Mouse (Mus musculus): ENCODE data around the gene Lingo4. TPM values are rescaled to one million over a fixed set of nuclear protein-coding genes. Genes with fewer than 3 reads are reported as not detected.

Lingo4 gene
- total RNA-seq (2015) (not detected in 2 replicates), total RNA-seq (2017) (not detected in 2 replicates)

GRCm38 (mm10) chr3:94398217-94398616 is at the start of gene Lingo4:
Gene Lingo4, plus strand, starts transcription at chr3:94398517.
- no peak for ATAC-seq (ENCODE audit: poor library complexity, severe bottlenecking)

DNA sequence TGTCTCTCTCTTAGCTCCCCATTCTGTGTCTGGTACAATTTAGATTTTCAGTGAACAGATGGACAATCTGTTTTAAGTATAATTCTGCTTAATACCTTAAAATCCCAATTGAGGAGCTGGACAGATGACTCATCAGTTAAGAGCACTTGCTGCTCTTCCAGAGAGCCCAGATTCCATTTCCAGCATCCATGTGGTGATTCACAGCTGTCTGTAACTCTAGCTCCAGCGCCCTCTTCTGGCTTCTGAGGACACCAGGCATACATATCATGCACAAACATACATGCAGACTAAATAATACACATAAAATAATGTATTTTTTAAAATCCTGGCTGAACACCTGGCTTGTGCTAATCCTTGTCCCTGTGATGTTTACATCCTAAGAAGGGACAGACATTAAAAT is 37.5 kb upstream of the Lingo4 start:
- ATAC-seq (ENCODE audit: poor library complexity, severe bottlenecking) = no peak

DNA sequence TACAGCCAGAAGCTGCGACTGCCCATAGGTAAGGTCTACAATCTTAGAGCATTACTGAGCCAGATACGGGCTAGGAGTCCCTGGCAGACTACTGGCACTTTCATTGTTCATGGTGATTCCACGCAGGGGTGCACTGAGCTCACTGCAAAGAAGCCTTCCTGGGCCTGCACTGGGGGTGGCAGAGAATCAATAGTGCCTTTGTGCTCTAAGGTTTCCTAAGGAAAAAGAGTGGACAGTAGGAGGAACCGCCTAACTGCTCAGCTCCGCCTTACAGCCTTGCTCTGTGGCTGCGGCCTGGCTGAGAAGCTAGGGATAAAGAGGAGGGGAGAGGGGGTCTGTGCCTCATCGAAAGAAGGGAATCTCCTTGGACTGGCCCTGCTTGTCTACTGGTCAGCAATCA is 36.2 kb upstream of the Lingo4 start, which contains the start of gene C2cd4d:
Gene C2cd4d, plus strand, starts transcription at position 301 of the 400 bp plus-strand sequence.
- ATAC-seq (ENCODE audit: poor library complexity, severe bottlenecking) = no peak

- ATAC-seq (ENCODE audit: poor library complexity, severe bottlenecking) = no peak
Measured at GRCm38 (mm10) chr3:94363291-94364153, 34.8 kb upstream of the Lingo4 start.

GRCm38 (mm10) chr3:94364154-94364526 is 34.2 kb upstream of the Lingo4 start:
- ATAC-seq (ENCODE audit: poor library complexity, severe bottlenecking) = no peak

GRCm38 (mm10) chr3:94366761-94367160 is 31.6 kb upstream of the Lingo4 start:
- peak; percentile 90 for ATAC-seq (ENCODE audit: poor library complexity, severe bottlenecking)

GRCm38 (mm10) chr3:94367511-94367910 is 30.8 kb upstream of the Lingo4 start:
- ATAC-seq (ENCODE audit: poor library complexity, severe bottlenecking) = no peak

DNA sequence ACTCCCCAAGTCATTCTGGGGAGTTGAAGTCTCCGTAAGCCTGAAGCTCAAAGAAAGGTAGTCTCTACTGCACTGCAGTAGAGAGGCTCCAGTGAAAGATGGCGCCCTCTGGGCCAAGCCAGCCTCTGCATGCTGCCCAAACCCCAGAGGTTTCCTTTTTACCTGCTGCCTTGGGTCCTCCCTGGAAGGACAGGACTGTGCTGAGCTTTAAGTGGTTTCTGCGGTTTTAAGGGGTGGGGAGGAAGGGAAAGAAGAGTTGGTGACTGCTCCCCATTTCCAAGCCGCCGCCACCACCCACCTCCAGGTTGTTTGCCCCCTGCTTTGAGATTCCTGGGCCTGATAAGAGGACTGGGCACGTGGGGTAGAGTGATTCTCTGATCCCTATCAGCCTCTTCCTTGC is 29.7 kb upstream of the Lingo4 start:
- ATAC-seq (ENCODE audit: poor library complexity, severe bottlenecking) = no peak

- ATAC-seq (ENCODE audit: poor library complexity, severe bottlenecking) = no peak
Measured at GRCm38 (mm10) chr3:94369709-94370108, 28.6 kb upstream of the Lingo4 start.

GRCm38 (mm10) chr3:94371637-94372036 is 26.7 kb upstream of the Lingo4 start:
- no peak for ATAC-seq (ENCODE audit: poor library complexity, severe bottlenecking)

DNA sequence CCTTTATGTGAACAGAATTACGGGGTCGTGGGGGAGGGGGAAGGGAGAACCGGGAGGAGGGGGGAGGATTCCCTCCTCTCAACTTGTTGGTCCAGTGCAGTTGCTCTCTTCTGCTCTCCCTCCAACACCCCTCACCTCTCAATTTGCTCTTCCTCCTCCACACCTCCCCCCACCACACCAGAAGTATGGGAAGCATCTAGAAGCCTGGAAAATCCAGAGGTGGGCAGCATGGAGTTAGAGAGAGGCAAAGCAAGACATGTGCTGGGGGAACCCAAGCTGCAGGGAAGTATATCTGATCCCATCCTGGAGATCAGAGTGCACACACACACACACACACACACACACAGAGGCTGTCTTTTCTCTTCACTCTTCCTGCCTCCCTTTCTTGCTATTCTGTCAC is 26.3 kb upstream of the Lingo4 start:
- ATAC-seq (ENCODE audit: poor library complexity, severe bottlenecking) = no peak

- no peak for ATAC-seq (ENCODE audit: poor library complexity, severe bottlenecking)
Measured at GRCm38 (mm10) chr3:94372641-94373040, 25.7 kb upstream of the Lingo4 start, which contains the start of gene Rorc. Gene Rorc, plus strand, starts transcription at chr3:94372794.

DNA sequence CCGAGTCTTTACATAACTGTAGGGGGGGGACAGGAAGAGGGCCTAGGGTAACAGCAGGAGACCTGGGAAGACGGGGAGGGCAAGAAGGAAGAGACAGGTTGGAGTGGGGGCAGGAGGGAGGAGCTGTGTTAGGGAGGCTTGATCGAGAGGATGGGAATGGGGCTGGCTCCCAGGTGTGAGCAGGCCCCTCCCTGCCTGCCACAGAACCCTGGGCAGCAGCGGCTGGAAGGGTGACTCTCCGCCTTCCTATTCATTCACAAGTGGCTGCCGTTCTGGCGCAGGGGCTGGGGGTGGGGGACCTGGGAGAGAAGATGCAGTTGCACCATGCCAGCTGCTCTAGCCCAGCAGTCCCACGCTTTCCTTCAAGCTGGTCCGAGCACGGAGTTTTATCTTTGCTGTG is 25.2 kb upstream of the Lingo4 start:
- no peak for ATAC-seq (ENCODE audit: poor library complexity, severe bottlenecking)

DNA sequence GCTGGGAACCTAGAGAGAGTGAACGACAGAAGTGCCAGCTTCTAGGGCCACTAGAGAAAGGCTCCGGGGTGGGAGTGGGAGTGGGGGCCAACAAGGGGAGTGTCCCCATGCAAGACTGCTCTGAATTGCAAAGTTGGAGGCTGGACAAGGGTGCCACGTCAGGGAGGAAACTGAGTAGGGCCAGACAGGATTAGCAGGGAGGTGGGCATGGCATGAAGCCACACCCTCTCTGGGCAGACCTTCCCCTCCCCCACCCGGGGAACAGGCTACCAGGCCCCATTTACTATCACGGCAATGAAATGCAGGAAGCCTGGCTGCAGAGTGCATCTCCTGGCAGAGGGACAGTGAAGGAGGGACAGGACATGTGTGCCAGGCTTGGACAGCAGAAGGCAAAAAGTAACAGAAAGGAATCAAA is 24.7 kb upstream of the Lingo4 start:
- ATAC-seq (ENCODE audit: poor library complexity, severe bottlenecking) = no peak

- ATAC-seq (ENCODE audit: poor library complexity, severe bottlenecking) = no peak
Measured at GRCm38 (mm10) chr3:94374636-94375035, 23.7 kb upstream of the Lingo4 start.

DNA sequence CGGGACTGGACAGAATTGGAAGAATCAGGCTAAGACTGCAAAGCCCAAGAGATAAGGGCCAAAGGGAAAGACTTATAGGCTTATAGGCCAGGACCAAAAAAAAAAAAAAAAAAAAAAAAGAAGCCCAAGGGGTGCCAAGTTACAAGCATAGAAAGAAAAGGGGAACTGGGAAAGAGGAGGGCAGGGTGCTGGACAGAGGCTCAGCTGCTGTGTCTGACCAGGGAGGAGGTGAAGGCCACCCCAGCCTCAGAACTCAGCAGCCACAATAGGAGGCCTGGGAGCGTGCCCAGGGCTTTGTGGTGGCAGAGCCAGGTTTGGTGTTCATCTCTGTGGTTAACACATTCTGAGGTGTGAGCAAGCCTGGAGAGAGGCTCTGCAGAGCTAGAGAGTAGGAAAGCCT is 23.2 kb upstream of the Lingo4 start:
- peak; percentile 38 for ATAC-seq (ENCODE audit: poor library complexity, severe bottlenecking)

- ATAC-seq (ENCODE audit: poor library complexity, severe bottlenecking) = no peak
Measured at GRCm38 (mm10) chr3:94375861-94376260, 22.5 kb upstream of the Lingo4 start.

DNA sequence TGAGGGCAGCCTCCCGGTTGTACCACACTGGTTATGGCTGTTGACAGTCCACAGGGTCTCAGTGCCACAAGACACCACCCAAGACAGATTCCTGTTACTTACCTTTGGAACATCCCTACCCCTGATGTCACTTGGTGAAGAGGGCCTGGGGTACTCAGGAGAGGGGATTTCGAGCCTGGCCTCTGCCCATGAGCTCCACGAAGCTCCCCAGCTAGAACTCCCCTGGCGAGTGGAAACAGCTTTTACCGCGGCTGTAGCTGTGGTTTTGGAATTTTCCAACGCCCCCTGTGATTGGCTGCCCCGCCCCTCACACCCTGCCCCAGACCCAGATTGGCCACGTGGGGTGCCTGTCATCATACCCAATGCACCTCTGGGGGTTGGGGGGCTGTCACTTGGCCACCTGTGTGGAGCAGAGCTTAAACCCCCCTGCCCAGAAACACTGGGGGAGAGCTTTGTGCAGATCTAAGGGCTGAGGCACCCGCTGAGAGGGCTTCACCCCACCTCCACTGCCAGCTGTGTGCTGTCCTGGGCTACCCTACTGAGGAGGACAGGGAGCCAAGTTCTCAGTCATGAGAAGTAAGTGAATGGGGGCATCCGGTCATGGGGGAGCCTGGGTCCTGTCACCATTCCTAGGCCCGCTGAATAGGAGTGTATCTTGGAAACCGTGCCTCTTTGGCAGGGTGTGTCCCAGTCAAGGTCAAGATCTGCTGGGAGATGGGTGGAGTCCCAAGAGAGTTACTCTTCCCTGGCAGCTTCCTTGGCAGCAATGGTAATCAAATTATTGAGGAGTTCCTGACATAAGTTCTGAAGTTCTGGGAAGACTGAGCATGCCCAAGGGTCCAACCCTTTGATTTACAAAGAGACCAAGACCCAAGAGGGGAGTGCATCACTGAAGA is 21.0 kb upstream of the Lingo4 start:
- no peak for ATAC-seq (ENCODE audit: poor library complexity, severe bottlenecking)

- ATAC-seq (ENCODE audit: poor library complexity, severe bottlenecking) = no peak
Measured at GRCm38 (mm10) chr3:94379831-94380510, 18.3 kb upstream of the Lingo4 start.

GRCm38 (mm10) chr3:94382308-94382707 is 16.0 kb upstream of the Lingo4 start:
- ATAC-seq (ENCODE audit: poor library complexity, severe bottlenecking) = no peak

GRCm38 (mm10) chr3:94383476-94383875 is 14.8 kb upstream of the Lingo4 start:
- no peak for ATAC-seq (ENCODE audit: poor library complexity, severe bottlenecking)
